Mouse (Mus musculus) c-Kit-positive CD71-positive TER-119-positive erythroid progenitor cells, embryonic 14.5 days (primary cell): ENCODE measurements around the gene Nrgn.
A peak's percentile ranks its signal among the peaks of the same experiment; 100 is the strongest.

Experiments
- DNase-seq: peaks from one replicate; pipeline ENCODE4 v3.0.0-alpha.2; 2013; ENCODE audit warnings: low spot score

Nrgn gene

DNA sequence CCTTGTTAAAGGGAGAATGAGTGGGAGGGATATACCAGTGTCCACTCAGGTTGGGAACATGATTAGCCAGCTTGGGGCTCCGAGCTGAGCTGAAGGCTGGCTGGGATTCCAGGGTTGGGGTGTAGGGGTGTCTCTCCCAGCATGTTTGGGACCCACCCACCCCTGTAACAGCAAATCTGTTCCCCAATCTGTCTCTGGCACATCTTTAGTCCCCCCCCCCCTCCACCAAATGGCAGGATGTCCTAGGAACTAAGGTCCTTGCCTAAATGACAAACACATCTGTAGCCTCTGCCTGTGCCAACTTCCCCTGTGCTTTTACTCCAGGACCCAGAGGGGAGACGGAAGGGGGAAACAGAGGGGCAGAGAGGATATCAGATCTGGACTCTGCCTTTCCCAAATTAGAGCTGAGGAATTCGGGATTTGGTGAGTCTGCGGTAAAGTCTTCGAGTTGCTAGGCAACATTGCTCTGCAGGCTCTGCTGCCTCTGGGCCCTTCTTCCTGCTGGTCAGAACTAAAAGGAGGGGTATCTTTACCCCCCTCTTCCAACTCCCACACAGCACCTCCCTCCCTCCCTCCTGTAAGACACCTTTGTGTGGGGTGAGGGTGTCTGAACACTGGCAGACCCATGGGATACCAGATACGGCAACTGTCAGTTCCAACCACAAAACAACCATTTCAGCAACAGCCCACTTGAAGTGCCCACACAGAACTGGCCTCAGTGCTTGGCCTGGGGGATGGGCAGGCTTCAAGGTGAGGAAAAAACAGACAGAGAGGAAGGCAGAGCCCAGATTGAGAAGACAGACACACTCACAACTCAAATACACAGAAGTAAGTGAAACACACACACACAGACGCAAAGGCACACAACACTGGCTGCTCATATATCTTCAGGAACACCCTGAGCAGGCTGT lies 2.4 kb upstream of the Nrgn start, which contains the start of gene Siae:
TSS of gene Siae (plus strand) at position 861 of the 911 bp plus-strand sequence.
- no peak for DNase-seq

DNA sequence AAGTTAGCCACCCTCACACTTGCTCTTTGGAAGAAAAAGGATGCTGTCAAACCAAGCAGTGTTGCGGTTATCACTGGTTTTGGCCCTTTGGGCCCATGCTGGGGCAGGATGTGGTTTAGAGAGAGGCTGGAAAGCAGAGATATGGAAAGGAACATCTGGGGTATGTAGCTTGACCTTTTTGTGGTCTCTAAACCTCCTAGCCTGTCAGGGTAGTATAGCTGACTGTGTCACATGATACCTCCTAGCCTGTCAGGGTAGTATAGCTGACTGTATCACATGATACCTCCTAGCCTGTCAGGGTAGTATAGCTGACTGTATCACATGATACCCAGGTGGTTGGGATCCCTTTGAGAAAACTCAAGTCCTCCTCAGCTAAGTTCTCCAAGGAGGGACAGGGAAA lies 1.6 kb upstream of the Nrgn start:
- no peak for DNase-seq

GRCm38 (mm10) chr9:37551751-37552531 lies 763 bp downstream of the Nrgn start:
- no peak for DNase-seq

- DNase-seq = no peak
These were observed 2.3 kb downstream of the Nrgn start for GRCm38 (mm10) chr9:37550435-37550834.

DNA sequence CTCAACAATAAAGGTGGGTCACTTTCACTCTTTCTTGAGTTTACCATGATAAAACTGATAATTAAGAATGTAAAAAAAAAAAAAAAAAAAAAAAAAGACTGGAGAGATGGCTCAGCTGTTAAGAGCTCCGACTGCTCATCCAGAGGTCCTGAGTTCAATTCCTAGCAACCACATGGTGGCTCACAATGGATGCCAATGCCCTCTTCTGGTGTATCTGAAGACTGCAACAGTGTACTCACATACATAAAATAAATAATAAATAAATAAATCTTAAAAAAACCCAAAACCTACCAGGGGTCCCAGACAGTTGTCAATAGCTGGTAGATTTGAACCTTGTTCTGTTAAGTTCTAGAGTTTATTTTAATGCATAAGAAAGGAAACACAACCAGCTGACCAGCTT lies 5.8 kb downstream of the Nrgn start:
- no peak for DNase-seq

- no peak for DNase-seq
These were observed 6.8 kb downstream of the Nrgn start for GRCm38 (mm10) chr9:37545847-37546452.

GRCm38 (mm10) chr9:37545166-37545610 lies 7.5 kb downstream of the Nrgn start:
- no peak for DNase-seq

- DNase-seq = peak; percentile 43
These were observed 8.1 kb downstream of the Nrgn start for GRCm38 (mm10) chr9:37544447-37545165.

DNA sequence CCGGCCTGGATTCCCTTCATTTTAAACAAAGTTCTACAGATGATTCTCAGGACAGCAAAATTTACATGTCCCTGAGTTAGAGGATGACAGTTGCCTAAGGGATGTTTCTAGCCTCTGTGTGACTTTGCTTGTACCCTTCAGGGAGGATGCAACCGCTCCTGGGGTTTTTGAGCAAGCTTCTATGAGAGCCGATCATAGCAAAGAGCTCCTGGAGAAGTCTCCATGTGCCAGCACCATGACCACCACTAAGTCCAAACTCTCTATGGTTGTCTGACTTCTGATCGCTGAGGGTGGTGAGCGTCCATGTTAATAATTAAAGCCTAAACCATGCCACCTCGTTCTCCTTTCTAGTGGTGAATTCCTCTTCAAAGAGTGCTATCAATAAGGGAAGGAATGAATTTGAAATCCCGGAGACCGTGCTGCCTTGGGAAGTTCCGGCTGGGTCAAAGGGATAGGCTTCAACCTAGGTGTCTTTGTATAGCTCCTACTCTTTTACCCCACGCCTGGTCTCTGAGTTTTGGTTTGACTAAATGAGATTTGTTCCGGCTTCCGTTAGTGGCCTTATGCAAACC lies 8.7 kb downstream of the Nrgn start:
- no peak for DNase-seq

- no peak for DNase-seq
These were observed 10.7 kb downstream of the Nrgn start for GRCm38 (mm10) chr9:37541851-37542642.

DNA sequence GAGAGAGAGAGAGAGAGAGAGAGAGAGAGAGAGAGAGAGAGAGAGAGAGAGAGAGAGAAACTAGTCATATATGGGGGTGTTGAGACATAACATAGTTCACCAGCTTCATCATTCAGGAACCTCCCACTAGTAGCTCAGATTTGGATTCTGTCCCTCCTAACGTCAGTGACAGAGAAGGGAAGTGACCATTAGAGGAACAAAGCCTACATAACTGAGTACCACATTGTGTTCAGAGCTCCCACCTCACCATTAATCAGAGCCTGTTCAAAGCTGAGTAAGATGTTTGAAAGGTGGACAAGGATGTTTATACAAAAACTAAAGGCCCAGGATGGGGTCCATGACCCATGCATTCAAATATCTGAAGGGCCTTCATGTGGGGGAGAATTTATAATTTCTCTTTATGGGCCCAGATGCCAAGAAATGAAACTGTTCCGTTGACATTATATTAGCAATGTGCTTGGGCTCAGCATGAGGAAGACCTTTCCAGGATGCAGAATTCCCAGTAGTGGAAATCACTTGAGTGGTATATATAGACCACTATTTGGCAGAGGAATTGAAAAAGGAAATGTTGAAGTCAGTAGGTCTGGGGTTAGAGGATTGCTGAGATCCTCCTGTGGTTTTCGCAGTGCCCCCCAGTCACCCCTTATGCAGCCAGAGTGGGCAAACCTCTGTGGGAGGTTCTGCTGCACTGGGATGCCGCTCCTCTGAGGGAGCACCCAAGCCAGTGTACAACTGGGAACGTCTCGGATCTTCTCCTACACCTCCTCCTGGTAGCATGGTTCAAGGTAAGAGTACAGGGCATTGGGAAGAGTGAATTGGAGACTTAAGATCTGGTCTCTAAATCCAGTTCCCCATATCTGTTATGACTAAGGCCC lies 11.8 kb downstream of the Nrgn start:
- DNase-seq = no peak

DNA sequence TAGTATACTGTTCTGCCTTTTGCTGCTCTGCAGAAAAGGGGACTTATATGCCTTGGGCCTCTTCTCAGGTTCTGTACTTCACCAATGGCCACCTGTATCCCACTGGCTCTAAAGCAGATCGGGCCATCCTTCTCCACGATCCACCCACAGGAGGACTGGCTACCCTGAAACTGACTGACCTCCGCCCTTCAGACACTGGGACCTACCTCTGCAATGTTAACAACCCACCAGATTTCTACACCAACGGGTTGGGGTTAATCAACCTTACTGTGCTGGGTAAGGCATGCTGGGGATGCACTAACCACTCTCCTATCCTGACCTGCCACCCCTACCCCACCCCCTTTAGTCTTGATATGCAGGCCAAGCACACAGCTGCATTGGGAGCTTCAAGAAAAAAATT lies 12.5 kb downstream of the Nrgn start:
- DNase-seq = no peak

GRCm38 (mm10) chr9:37539170-37540025 lies 13.3 kb downstream of the Nrgn start, which contains the start of gene Vsig2:
Vsig2 (plus strand) TSS chr9:37539255.
- DNase-seq = no peak

GRCm38 (mm10) chr9:37537658-37538250 lies 14.9 kb downstream of the Nrgn start:
- DNase-seq = no peak

DNA sequence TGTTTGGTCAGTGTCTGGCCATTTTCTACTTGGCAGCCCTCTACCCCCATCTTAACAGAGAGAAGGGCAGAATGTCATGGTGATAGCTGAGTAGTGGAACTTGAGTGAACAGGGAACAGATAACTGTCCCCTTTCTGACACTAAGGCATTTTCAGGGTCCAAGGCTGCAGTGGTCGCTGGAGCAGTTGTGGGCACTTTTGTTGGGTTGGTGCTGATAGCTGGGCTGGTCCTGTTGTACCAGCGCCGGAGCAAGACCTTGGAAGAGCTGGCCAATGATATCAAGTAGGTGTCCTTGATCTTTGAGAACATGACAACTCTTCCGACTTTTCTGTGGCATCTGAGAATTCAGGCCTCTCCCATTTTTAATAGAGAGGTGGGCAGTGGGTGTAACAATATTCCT lies 15.9 kb downstream of the Nrgn start:
- DNase-seq = no peak

DNA sequence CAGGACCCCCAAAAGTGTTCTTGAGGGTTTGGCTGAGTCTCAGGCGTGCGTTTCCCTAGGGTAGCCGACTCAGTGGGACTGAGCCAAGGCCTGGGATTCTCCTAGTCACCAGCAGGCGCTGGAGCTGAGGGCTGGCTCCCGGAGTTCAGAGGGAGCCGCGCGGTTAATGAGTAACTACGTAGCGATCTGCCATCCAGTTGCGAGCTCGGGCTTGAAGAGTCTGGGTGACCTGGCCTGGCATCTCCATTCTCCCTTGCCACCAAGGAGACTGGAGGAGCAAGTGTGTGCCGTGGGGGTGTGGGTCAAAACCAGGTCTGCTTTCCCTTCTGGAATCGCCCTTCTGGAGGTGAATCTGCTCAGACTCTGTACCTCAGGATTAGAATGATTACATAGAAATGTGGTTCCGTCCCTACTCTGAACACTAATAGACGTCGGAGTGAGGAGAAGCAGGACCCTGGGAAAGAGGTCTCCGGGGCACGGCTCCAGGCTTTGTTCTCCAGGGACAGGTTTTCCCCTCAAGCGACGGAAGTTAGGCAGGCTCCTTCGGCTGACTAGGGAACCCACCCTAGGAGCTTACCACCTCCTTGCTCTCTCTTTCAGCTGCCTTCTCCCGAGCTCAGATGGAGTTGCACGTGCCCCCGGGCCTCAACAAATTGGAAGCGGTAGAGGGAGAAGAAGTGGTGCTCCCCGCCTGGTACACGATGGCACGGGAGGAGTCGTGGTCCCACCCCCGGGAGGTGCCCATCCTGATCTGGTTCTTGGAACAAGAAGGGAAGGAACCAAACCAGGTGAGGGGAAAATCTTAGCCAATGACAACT lies 21.6 kb downstream of the Nrgn start:
- DNase-seq = no peak
